Comparison of ENCODE assay signal across 15 mouse cellular contexts in the genomic region with DNA sequence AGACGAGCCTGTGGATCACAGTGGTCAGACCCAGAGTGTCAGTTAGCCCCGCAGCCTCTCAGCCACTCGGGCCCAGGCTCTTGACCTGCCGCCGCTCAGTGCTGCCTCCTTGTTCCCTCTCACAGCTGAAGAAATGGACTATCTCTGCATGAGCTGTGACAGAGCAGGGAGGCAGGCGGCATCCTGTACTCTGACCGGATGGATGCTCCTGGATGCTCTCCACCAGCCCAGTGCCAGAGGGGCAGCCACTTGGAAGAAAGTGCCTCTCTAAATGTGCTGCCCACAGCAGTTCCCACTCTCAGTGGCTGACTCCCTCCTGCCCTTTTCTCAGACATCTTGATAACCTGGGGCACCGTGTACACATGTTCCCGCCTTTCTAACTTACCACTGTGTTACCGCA. TPM values are rescaled to one million over a fixed set of nuclear protein-coding genes. Genes with fewer than 3 reads are reported as not detected.
"Had no signal": no experiment of that assay in that cellular context is flagged by ENCODE, and none has a peak within 500 bp of the region (broad histone marks: within the 10 kb centered on the region; RNA-seq: fewer than 3 reads in every experiment).

No protein-coding gene starts in this region.

- DNase-seq: kidney, postnatal 4 days; left cerebral cortex, postnatal 4 days; lung, adult 18-20 months; retina, postnatal 1 day; right cerebral cortex, postnatal 4 days; spleen, adult 18-20 months; thymus, adult 18-20 months; thymus, postnatal 14 days had no signal

- H3K4me2 ChIP-seq: limb, embryonic 13.5 days; midbrain, embryonic 12.5 days; neural tube, embryonic 13.5 days had no signal

- H3K27ac ChIP-seq: layer of hippocampus, adult 2 months; limb, embryonic 13.5 days; liver, embryonic 14.5 days; midbrain, embryonic 12.5 days; neural tube, embryonic 13.5 days had no signal

- H3K27me3 ChIP-seq: limb, embryonic 13.5 days; midbrain, embryonic 12.5 days; neural tube, embryonic 13.5 days had no signal

- H3K9me3 ChIP-seq: limb, embryonic 13.5 days; midbrain, embryonic 12.5 days; neural tube, embryonic 13.5 days had no signal

- ATAC-seq: midbrain, embryonic 16.5 days had no signal

- H3K9ac ChIP-seq: limb, embryonic 13.5 days; liver, embryonic 14.5 days; midbrain, embryonic 12.5 days; neural tube, embryonic 13.5 days had no signal

- H3K4me1 ChIP-seq: limb, embryonic 13.5 days; midbrain, embryonic 12.5 days; neural tube, embryonic 13.5 days had no signal

- H3K4me3 ChIP-seq: layer of hippocampus, adult 2 months; limb, embryonic 13.5 days; midbrain, embryonic 12.5 days; neural tube, embryonic 13.5 days had no signal

RNA-seq across cellular contexts. Expression of a gene that starts 48.9 kb away (rescaled TPM):
- polyA plus RNA-seq: liver, adult 2 months had no signal
